Mouse (Mus musculus) liver, embryonic 14.5 days (tissue): ENCODE data around the gene Lhx8. TPM values are rescaled to one million over a fixed set of nuclear protein-coding genes. Genes with fewer than 3 reads are reported as not detected.

Source experiments
- ATAC-seq: fragments of 200-750 bp; cut with Nextera tagmentation; 2 replicates; pipeline ENCODE4 v1.8.0; 2017; ENCODE audit warnings: moderate number of reproducible peaks, mild to moderate bottlenecking, moderate library complexity; ENCODE audit not compliant: insufficient read depth
- DNase-seq, 3 experiments: peaks; one replicate each; pipeline ENCODE4 v3.0.0-alpha.2; 2012 to 2013; ENCODE audit warnings: low read depth in 3 of 3, low spot score in 3 of 3
- H3K27ac ChIP-seq: fragments of 300-500 bp; sonication (generic); 2 replicates; pipeline ENCODE4 v1.5.1; 2014; ENCODE audit warnings: moderate library complexity, mild to moderate bottlenecking, control low read depth, inconsistent platforms
- H3K27me3 ChIP-seq: fragments of 300-500 bp; sonication (generic); 2 replicates; pipeline ENCODE4 v1.6.1; 2014; ENCODE audit warnings: mild to moderate bottlenecking, low read length, moderate library complexity; ENCODE audit not compliant: control insufficient read depth, insufficient read depth
- H3K36me3 ChIP-seq: fragments of 300-500 bp; sonication (generic); replicated peaks from 2 replicates; pipeline ENCODE4 v1.6.1; 2014; ENCODE audit warnings: low read depth; ENCODE audit not compliant: control insufficient read depth, insufficient read depth
- H3K4me1 ChIP-seq, 2 experiments: fragments of 200-500 bp in 1 of 2; fragments of 300-500 bp in 1 of 2; sonication (generic) in 1 of 2; replicated peaks; 2 replicates each; pipeline ENCODE4 v1.6.1; 2012 to 2014; ENCODE audit warnings: antibody characterized with exemption in 1 of 2, inconsistent platforms in 1 of 2, low read length in 1 of 2; ENCODE audit not compliant: control insufficient read depth in 2 of 2, insufficient read depth in 2 of 2
- H3K4me2 ChIP-seq: fragments of 300-500 bp; sonication (generic); 2 replicates; pipeline ENCODE4 v1.6.1; 2014; ENCODE audit warnings: low read depth, mild to moderate bottlenecking, control low read depth, moderate library complexity
- H3K4me3 ChIP-seq, 2 experiments: fragments of 200-500 bp in 1 of 2; fragments of 300-500 bp in 1 of 2; sonication (generic) in 1 of 2; 2 replicates each; pipeline ENCODE4 v1.5.1; 2012 to 2014; ENCODE audit warnings: low read depth in 2 of 2, low read length in 2 of 2, mild to moderate bottlenecking in 2 of 2, control low read depth in 1 of 2, inconsistent platforms in 1 of 2, moderate library complexity in 1 of 2; ENCODE audit not compliant: insufficient read depth in 1 of 2
- H3K9ac ChIP-seq: fragments of 300-500 bp; sonication (generic); replicated peaks from 2 replicates; pipeline ENCODE4 v1.6.1; 2014; ENCODE audit warnings: mild to moderate bottlenecking, control low read depth, moderate library complexity
- H3K9me3 ChIP-seq: fragments of 300-500 bp; sonication (generic); 2 replicates; pipeline ENCODE4 v1.6.1; 2016; ENCODE audit warnings: low read length, mixed read lengths; ENCODE audit not compliant: control insufficient read depth
- CTCF ChIP-seq: IDR thresholded peaks from 2 replicates; pipeline ENCODE4 v1.5.1; 2016; ENCODE audit warnings: antibody characterized with exemption, low read depth, control low read depth
- EP300 ChIP-seq: IDR thresholded peaks from 2 replicates; pipeline ENCODE4 v1.6.1; 2016; ENCODE audit warnings: antibody characterized with exemption, low read depth
- WGBS: fragments of 180-500 bp; shearing (Covaris S2); extraction: QIAGEN DNeasy Blood & Tissue Kit; methylation state at CpG from one replicate; pipeline ENCODE4 v1.1.7; 2014; ENCODE audit not compliant: insufficient replicate concordance; 5-methylcytosine and 5-hydroxymethylcytosine counted together
- polyA plus RNA-seq, 2 experiments: library from polyadenylated mRNA; depleted of rRNA in 1 of 2; stranded (reverse) in 1 of 2; unstranded in 1 of 2; fragments of >200 nt; fragmentation: Nextera tagmentation in 1 of 2; extraction: Ambion mirVana in 1 of 2; gene quantifications; 2 replicates each; pipeline versions ENCODE4 v1.2.1 to v1.2.3; 2012 to 2014

The Lhx8 gene
- polyA plus RNA-seq, 2 experiments = 0.04 TPM; not detected in 1

DNA sequence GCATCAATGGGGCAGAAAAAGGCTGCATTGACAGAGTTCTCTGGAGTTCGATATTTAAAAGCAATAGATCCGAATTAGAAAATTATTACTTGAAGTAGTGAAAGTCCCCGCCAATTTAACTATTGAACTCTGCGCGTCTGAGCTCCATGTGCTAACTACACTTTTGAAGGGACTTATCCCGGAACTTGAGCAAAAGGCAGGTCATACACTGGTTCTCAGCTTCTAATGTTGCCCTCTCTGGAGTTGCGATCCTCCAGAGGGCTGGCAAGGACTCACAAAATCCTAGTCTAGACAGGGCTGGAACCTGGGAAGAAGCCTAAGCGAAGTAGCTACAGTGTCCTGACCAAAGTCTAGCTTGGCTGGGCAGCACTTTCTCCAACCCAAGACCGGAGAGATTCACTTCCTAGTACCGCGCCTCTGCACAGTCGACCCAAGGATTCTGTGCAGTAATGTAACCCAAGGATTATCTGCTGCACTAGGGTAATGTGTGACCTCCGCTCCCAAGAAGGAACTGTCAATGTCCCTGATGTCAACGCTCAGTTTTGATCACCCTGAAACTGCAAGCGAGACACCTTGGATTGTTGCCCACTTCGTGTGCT lies 3.0 kb upstream of the Lhx8 start:
- Histone ChIP-seq H3K9ac (no peak overlapping the region), H3K27me3 (peaks cover 75% of the 10 kb centered on the region), H3K4me1 (no peaks in the 10 kb centered on the region), H3K27ac (no peak overlapping the region), H3K4me2 (no peak overlapping the region), H3K9me3 (no peaks in the 10 kb centered on the region), H3K36me3 (no peaks in the 10 kb centered on the region), H3K4me3 (no peak overlapping the region)
- WGBS = 3% methylated on average over 16 of the region's 16 CpGs
- ATAC-seq = no peak
- no peak for DNase-seq
- TF ChIP-seq EP300 = no peak
- TF ChIP-seq CTCF = no peak

DNA sequence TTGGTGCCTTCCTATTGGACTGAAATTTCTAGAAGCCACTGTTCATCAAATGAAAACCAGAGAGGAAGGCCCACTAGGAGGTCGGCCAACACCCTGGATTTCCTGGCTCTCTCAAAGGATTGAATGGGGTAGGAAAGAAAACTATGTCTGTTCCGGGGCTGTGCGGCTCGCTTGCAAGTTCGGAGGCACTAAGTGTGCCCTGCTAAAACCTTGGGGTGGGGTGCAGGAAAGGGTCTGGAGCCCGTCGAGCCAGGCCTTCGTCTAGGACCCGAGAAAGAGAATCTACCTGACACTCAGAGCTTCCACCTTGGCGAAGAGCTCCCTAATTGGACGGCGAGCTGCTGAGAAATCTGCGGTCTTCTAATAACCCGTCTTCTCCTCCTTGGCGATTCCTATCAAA lies 2.5 kb upstream of the Lhx8 start:
- ATAC-seq = no peak
- H3K27me3 ChIP-seq = peaks cover 80% of the 10 kb centered on the region
- no peak overlapping the region for H3K4me3 ChIP-seq
- no peaks in the 10 kb centered on the region for H3K4me1 ChIP-seq
- WGBS = 3% methylated on average over 15 of the region's 15 CpGs
- no peak for TF ChIP-seq CTCF
- no peak for TF ChIP-seq EP300
- H3K27ac ChIP-seq = no peak overlapping the region
- H3K4me2 ChIP-seq = no peak overlapping the region
- H3K9me3 ChIP-seq = no peaks in the 10 kb centered on the region
- H3K36me3 ChIP-seq = no peaks in the 10 kb centered on the region
- no peak for DNase-seq
- no peak overlapping the region for H3K9ac ChIP-seq

- no peak for ATAC-seq
- Histone ChIP-seq H3K9ac (no peak overlapping the region), H3K4me2 (no peak overlapping the region), H3K4me1 (no peaks in the 10 kb centered on the region), H3K9me3 (no peaks in the 10 kb centered on the region), H3K27ac (no peak overlapping the region), H3K27me3 (peaks cover 88% of the 10 kb centered on the region), H3K36me3 (no peaks in the 10 kb centered on the region), H3K4me3 (no peak overlapping the region)
- DNase-seq = no peak
- WGBS = 1% methylated on average over 20 of the region's 20 CpGs
- TF ChIP-seq EP300 = no peak
- no peak for TF ChIP-seq CTCF
These were observed 1.7 kb upstream of the Lhx8 start for GRCm38 (mm10) chr3:154332213-154332530.

GRCm38 (mm10) chr3:154331506-154332212 lies 1.2 kb upstream of the Lhx8 start:
- 4% methylated on average over 21 of the region's 21 CpGs for whole genome bisulfite sequencing
- no peak overlapping the region for H3K4me2 ChIP-seq
- no peak for TF ChIP-seq CTCF
- no peak overlapping the region for H3K9ac ChIP-seq
- ATAC-seq = no peak
- H3K4me1 ChIP-seq = no peaks in the 10 kb centered on the region
- no peak for DNase-seq
- H3K27ac ChIP-seq = no peak overlapping the region
- H3K36me3 ChIP-seq = no peaks in the 10 kb centered on the region
- no peaks in the 10 kb centered on the region for H3K9me3 ChIP-seq
- H3K4me3 ChIP-seq = no peak overlapping the region
- H3K27me3 ChIP-seq = peaks cover 93% of the 10 kb centered on the region

GRCm38 (mm10) chr3:154331003-154331340 lies 513 bp upstream of the Lhx8 start:
- H3K4me1 ChIP-seq = no peaks in the 10 kb centered on the region
- TF ChIP-seq EP300 (no peak), CTCF (no peak)
- no peak for ATAC-seq
- H3K4me2 ChIP-seq = no peak overlapping the region
- no peak overlapping the region for H3K9ac ChIP-seq
- no peaks in the 10 kb centered on the region for H3K9me3 ChIP-seq
- peaks cover 100% of the 10 kb centered on the region for H3K27me3 ChIP-seq
- DNase-seq = no peak
- H3K27ac ChIP-seq = no peak overlapping the region
- H3K4me3 ChIP-seq = no peak overlapping the region
- no peaks in the 10 kb centered on the region for H3K36me3 ChIP-seq
- under 1% methylated on average over 10 of the region's 10 CpGs for WGBS
